Mouse (Mus musculus) hindlimb bud, embryonic 11.5 days (tissue): ENCODE results near the gene Upk3b.
"Not testable (repeated sequence)": the region's sequence is repeated elsewhere in the genome, so short reads cannot be mapped to it uniquely, and the experiment has no call there.

Experiments
- DNase-seq: peaks from one replicate; pipeline ENCODE4 v3.0.0-alpha.2; 2012; ENCODE audit warnings: low read depth, low spot score; ENCODE audit errors: extremely low spot score

Gene Upk3b

GRCm38 (mm10) chr5:136034868-136035267, 3.4 kb upstream of the Upk3b start:
- no peak for DNase-seq

- DNase-seq: no peak
Measured at GRCm38 (mm10) chr5:136035285-136035684, 3.0 kb upstream of the Upk3b start.

GRCm38 (mm10) chr5:136036667-136037066, 1.6 kb upstream of the Upk3b start:
- no peak for DNase-seq

- DNase-seq: no peak
Measured at GRCm38 (mm10) chr5:136040210-136040609, 1.9 kb downstream of the Upk3b start.

GRCm38 (mm10) chr5:136041260-136041659, 3.0 kb downstream of the Upk3b start:
- DNase-seq: no peak

- no peak for DNase-seq
Measured at GRCm38 (mm10) chr5:136041666-136042065, 3.4 kb downstream of the Upk3b start.

- no peak for DNase-seq
Measured at GRCm38 (mm10) chr5:136044865-136045264, 6.6 kb downstream of the Upk3b start.

- no peak for DNase-seq
Measured at GRCm38 (mm10) chr5:136045408-136045807, 7.1 kb downstream of the Upk3b start.

- peak; percentile 24 for DNase-seq
Measured at GRCm38 (mm10) chr5:136045987-136046386, 7.7 kb downstream of the Upk3b start.

- not testable (repeated sequence) for DNase-seq
Measured at GRCm38 (mm10) chr5:136048541-136048940, 10.2 kb downstream of the Upk3b start.

- no peak for DNase-seq
Measured at GRCm38 (mm10) chr5:136049926-136050325, 11.6 kb downstream of the Upk3b start.

GRCm38 (mm10) chr5:136051231-136052085, 13.2 kb downstream of the Upk3b start:
- peak; percentile 12 for DNase-seq

GRCm38 (mm10) chr5:136052861-136053655, 14.8 kb downstream of the Upk3b start:
- no peak for DNase-seq

- no peak for DNase-seq
Measured at GRCm38 (mm10) chr5:136054301-136055077, 16.2 kb downstream of the Upk3b start, which contains the start of gene Upk3bl. Gene Upk3bl, plus strand, starts transcription at chr5:136054492.

- no peak for DNase-seq
Measured at GRCm38 (mm10) chr5:136056062-136056461, 17.8 kb downstream of the Upk3b start.

- no peak for DNase-seq
Measured at GRCm38 (mm10) chr5:136057085-136057484, 18.8 kb downstream of the Upk3b start.

GRCm38 (mm10) chr5:136061567-136061966, 23.3 kb downstream of the Upk3b start:
- no peak for DNase-seq

GRCm38 (mm10) chr5:136063920-136064319, 25.6 kb downstream of the Upk3b start:
- DNase-seq: no peak

- DNase-seq: not testable (repeated sequence)
Measured at GRCm38 (mm10) chr5:136066404-136067148, 28.3 kb downstream of the Upk3b start.

- no peak for DNase-seq
Measured at GRCm38 (mm10) chr5:136069411-136069810, 31.1 kb downstream of the Upk3b start.
